Mouse (Mus musculus) frontal cortex, adult 2 months (tissue): Measurements from ENCODE around the gene Mcrip2. TPM values are rescaled to one million over a fixed set of nuclear protein-coding genes. Genes with fewer than 3 reads are reported as not detected.
A peak's percentile ranks its signal among the peaks of the same experiment; 100 is the strongest.

Source experiments
- DNase-seq, 2 experiments: peaks; one replicate each; pipeline ENCODE4 v3.0.0; 2022; ENCODE audit warnings: low spot score in 1 of 2; ENCODE audit errors: extremely low spot score in 1 of 2
- polyA plus RNA-seq: library from polyadenylated mRNA; depleted of rRNA; stranded (reverse); fragments of >200 nt; gene quantifications from 2 replicates; pipeline ENCODE4 v1.2.3, GENCODE M21; 2012

Gene Mcrip2
- polyA plus RNA-seq, 1 experiment, result 28.8 TPM

- DNase-seq, result no peak
These were observed 546 bp downstream of the Mcrip2 start for GRCm38 (mm10) chr17:25867836-25868600.

DNA sequence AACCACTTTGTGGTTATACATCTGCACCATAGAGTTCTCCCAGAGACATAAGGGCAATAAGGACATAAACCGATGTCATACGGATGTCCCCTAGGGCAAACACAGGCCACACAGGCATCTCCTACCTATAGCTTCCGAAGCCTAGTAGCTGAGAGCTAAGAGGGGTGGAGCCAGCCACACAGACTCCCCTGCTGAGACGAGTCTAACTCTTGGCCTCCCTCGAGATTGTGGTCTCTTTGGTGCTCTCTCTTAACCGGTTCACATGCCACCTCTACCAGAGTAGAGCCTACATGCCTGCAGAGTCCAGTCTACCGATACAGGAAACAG, 1.1 kb downstream of the Mcrip2 start:
- no peak for DNase-seq

DNA sequence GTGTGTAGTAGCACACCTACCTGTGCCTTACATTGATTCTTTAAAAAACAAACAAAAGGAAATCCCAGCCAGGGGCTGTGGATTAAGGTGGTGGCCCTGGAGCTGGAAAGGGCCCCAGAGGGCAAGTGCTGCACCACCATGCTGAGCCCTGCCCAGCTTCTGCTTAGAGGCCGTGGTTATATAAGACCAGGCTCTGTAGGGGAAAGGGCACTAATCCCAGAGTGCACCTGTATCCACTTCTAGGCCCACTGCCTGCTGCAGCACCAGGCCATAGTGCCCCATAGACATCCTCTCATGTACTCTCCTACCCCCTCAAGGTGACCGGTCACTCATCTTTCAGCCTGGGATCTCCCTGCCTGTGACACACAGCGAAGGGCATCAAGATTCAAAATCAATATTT, 2.4 kb downstream of the Mcrip2 start:
- no peak for DNase-seq

- no peak for DNase-seq
These were observed 3.3 kb downstream of the Mcrip2 start for GRCm38 (mm10) chr17:25865288-25865687.

- no peak for DNase-seq
These were observed 4.3 kb downstream of the Mcrip2 start for GRCm38 (mm10) chr17:25864311-25864710.

DNA sequence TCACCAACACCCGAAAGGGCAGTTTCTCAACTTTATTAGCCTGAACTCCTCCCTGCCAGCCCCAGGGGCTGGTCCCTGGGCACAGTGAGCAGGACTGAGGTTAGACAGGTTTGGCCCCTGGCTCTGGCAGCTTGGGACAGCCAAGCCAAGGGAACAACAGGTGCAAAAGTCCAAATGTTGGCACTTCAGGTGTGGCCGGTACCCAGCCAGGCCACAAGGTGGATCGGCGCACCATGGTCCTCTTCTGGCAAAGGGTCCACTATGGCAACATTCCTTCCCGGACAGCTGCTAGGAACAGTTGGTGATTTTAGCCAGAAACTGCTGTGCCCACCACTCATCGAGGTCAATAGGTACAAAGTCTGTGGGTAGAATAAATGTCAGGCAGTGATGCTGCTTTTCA, 4.9 kb downstream of the Mcrip2 start:
- no peak for DNase-seq

DNA sequence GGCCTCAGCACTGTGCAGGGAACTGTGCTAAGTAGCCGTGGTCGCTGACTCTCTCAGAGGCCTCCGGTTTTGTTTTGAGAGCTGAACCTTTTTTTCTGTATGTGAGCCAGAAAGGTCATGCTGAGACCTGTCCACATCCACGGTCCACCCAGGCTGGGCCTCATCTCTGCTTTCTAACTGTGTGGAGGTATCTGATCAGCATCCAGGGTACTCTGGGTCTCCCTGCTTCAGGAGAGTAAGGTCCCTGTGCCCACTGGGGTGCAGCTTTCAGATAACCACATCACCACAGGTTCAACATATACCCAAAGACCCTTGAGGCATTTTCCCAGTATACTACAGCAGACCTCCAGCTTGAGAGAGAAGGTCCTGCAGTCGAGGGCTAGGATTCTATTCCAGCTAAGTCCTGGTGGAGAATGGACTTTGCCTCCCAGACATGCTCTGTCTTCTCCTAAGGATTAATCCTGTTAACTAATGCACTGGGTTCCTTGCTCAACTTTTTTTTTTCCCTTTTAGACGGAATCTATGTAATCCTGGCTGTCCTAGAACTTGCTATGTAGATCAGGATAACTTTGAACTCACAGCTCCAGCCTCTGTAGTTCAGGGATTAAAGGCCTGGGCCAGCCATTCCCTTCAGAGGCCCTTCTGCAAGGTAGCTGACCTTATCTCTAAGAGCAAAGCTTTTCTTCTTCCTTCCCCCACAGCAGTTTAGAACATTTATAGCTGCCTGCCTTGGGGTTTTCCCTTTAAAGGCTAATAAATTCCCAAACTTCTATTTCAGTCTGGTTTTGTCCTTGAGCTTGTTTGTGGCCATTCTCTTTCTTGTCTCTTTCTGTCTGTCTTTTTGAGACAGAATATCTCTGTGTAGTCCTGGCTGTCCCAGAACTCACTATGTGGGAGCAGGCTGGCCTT, 6.6 kb downstream of the Mcrip2 start:
- DNase-seq, result no peak

DNA sequence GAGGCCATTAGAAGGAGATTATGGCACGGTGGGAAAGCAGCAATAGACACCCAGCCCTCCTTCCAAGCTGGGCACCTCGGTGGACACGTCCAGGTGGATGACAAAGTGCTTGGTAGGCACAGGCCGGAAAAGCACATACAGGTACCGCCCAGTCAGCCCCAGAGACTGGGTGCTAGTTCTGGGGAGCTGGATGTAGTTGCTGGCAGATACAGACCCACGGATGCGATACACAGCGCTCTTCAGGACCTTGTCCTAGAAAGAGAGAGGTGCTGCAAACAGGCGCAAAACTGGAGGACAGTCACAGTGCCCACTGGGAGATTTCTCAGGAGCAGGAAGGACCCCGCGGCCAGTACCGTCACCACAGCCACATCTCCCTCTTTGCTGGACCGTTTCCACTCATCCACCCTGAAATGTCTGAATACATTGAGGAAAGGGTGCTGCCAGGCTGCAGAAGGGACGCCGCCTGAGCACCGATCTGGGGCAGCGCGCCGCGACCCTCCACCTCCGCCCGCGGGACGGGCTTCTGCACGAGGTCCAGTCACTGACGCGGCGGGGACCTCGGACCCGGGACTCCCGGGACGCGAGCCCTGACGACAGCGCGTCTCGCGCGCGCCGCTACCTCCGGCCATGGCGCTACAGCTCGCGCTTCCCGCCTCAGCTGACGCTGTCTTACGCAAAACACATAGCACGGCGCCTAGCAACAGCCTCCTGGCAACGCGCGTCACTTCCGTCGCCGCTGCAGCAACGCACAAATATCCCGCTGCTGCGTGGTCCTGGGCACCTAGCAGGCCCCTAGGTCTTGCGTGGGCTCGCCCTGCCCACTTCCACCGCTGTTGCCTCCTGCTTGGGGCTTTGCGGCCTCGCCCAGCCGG, 7.5 kb downstream of the Mcrip2 start, which contains the start of gene Wdr90:
Gene Wdr90, minus strand, starts transcription at position 670 of the 872 bp plus-strand sequence.
- DNase-seq, result peak; percentile 86 to 95

DNA sequence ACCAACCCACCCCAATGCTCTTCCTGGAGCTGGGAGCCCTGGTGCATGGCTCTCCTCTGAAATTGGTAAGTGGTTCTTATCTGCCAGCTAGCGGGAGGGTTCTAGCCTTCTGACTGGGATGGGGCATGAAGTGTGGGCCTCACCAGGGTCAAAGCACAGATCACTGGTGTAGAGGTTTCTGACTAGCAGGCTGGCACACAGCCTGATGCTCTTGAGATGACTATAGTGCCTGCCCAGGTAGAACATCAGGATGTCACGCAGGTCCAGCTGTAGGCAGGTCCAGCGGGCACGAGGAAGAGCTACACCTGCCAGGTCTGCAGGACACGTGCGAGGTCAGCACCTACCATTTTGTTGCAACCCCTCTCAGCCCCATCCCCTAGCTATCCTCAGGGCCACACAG, 8.3 kb downstream of the Mcrip2 start:
- no peak for DNase-seq

GRCm38 (mm10) chr17:25844396-25844901, 24.1 kb downstream of the Mcrip2 start, which contains the start of gene Rhot2:
Gene Rhot2 (minus strand): TSS chr17:25844851.
- DNase-seq, result peak; percentile 87 to 97

DNA sequence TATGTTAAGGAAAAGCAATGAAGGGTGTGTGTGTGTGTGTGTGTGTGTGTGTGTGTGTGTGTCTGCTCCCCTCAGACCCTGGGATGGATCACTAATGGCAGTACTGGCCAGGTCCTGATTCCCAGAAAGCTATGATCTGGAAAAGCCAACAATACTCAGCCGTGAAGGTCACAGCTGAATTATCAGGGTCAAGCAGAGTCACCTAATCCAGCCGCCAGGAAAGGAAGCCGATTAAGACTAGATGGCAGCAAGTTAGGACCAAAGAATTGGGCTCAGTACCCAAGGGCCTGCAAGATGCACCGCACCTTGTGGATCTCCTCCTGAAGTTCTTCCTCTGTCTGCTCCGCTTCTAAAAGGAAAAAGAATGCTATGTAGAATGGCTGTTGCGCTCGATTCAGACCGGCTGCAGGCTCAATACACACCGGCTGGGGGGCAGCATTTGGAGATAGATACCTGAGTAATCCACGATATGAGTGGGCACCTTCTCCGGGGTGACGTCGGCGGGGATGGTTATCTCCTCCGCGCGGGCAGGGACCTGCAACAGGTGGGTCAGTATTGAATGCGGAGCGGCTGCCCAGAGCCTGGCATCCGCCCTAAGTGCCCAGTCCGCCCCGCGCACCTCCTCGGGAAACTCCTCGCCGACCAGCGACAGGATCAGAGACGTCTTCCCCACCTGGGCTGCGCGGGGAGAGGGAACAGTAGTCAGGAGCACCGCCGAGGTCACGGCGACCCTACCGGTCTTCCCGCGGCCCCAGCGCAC, 24.7 kb downstream of the Mcrip2 start:
- no peak for DNase-seq

GRCm38 (mm10) chr17:25843122-25843521, 25.4 kb downstream of the Mcrip2 start:
- no peak for DNase-seq

DNA sequence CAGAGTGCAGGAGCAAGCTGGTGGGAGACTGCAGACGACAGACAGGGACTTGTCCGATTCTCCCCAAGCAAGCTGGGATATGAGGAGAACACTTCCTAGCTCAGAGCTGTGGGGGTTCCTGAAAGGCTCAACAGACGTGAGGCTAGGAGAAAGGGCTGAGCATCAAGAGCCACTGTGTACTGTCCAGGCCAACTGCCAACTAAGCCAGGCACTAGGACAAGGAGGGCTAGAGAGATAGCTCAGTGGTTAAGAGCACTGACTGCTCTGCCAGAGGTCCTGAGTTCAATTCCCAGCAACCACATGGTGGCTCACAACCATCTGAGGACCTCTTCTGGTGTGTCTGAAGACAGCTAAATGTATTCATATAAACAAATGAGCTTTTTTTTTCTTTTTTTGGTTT, 26.1 kb downstream of the Mcrip2 start:
- no peak for DNase-seq

GRCm38 (mm10) chr17:25841117-25841880, 27.3 kb downstream of the Mcrip2 start, which contains the start of gene Gm20683:
Gene Gm20683 (minus strand): TSS chr17:25841763.
- no peak for DNase-seq

GRCm38 (mm10) chr17:25840519-25840918, 28.0 kb downstream of the Mcrip2 start:
- no peak for DNase-seq

DNA sequence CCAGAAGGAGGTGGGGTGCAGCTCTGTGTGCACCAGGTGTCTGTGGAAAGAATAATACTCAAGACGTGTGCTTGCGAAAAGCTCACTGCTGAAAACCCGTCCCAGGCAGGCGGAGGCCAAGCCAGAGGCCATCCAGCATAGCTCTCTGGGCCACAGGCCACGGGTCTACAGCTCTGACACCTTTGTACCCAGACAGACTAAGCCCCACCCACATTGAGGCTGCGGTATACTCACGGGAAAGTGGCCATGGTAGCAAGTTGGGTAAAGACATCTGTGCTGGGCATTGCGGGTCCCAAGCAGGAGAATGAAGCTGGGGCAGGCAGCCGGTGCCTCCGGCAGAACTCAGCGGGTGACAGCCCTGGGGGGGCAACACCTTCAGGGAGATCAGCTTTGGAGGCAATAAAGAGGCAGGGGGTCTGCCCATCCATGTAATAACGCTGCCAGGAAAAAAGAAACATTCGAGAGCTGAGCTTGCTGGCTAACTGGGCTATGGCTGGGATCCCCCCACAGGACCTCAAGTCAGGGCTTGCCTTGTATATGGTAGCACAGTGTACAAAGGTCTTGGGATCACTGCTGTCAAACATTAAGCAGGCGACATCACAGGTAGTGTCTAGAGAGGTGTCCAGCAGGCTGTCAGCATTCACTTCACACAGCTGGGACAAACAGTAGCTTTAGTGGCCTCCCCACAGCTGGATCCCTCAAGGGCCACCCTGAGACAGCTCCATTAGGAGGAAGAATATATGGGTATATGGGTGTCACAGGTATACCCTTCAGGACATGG, 28.9 kb downstream of the Mcrip2 start:
- DNase-seq, result no peak

GRCm38 (mm10) chr17:25838904-25839303, 29.7 kb downstream of the Mcrip2 start:
- DNase-seq, result no peak

DNA sequence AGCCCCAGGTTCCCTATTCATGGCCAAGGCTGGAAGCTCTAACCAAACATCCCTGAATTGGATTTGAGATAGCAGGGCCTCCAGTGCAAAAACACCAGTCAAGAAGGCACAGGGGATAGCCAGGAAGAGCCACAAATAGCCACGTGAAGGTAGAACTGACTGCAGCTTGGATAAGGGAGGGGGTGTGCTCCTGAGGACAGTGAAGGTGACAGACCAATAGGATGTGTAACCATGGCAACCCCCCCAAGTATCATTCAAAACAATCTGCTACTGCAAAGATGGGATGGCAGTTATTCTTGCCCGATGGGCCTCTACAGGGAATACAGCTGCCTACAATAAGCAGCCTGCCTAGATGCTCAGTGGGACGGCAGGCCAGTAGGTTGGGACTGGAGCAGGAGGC, 31.0 kb downstream of the Mcrip2 start:
- peak in 1 of 2 experiments; percentile 36 for DNase-seq
